Mouse (Mus musculus) left cerebral cortex, postnatal 10 days (tissue): ENCODE measurements around the gene Papss1. TPM values are rescaled to one million over a fixed set of nuclear protein-coding genes. Genes with fewer than 3 reads are reported as not detected.
A peak's percentile ranks its signal among the peaks of the same experiment; 100 is the strongest.

Experiments
- DNase-seq, 2 experiments: peaks; one replicate each; pipeline ENCODE4 v3.0.0; 2021 to 2022; ENCODE audit warnings: low spot score in 2 of 2, mixed read lengths in 1 of 2; ENCODE audit errors: extremely low spot score in 1 of 2
- intact Hi-C: fragments of 180-260 bp; cut with DNase I; formaldehyde crosslinking; loops from one replicate; pipeline ENCODE4 v1.15.1; 2025
- total RNA-seq, 2 experiments: library from RNA; stranded (reverse); gene quantifications; 2 replicates each; pipeline ENCODE4 v1.2.3; 2021

Gene Papss1
- total RNA-seq, 2 experiments from 2014 or later, result 78.2 to 80.4 TPM

- DNase-seq, result no peak
These were observed 59.5 kb downstream of the Papss1 start for GRCm38 (mm10) chr3:131624063-131624462.

GRCm38 (mm10) chr3:131627476-131627875 lies 62.9 kb downstream of the Papss1 start:
- DNase-seq, result no peak
- intact Hi-C loops, result no loop called here

More at GRCm38 (mm10) chr3:131624063-131624462, 59.5 kb downstream of the Papss1 start:
- intact Hi-C loops, result no loop called here

- DNase-seq, result no peak
- intact Hi-C loops, result no loop called here
These were observed 63.7 kb downstream of the Papss1 start for GRCm38 (mm10) chr3:131628265-131628664.

- DNase-seq, result no peak
- intact Hi-C loops, result no loop called here
These were observed 64.4 kb downstream of the Papss1 start for GRCm38 (mm10) chr3:131628931-131629330.

- DNase-seq, result no peak
- intact Hi-C loops, result no loop called here
These were observed 66.1 kb downstream of the Papss1 start for GRCm38 (mm10) chr3:131630407-131631317.

GRCm38 (mm10) chr3:131631318-131631870 lies 66.8 kb downstream of the Papss1 start:
- DNase-seq, result no peak
- intact Hi-C loops, result no loop called here

- no peak for DNase-seq
- intact Hi-C loops, result no loop called here
These were observed 69.5 kb downstream of the Papss1 start for GRCm38 (mm10) chr3:131634091-131634490.

- DNase-seq, result no peak
- intact Hi-C loops, result no loop called here
These were observed 71.6 kb downstream of the Papss1 start for GRCm38 (mm10) chr3:131636126-131636525.

GRCm38 (mm10) chr3:131637008-131637407 lies 72.4 kb downstream of the Papss1 start:
- DNase-seq, result no peak
- intact Hi-C loops, result no loop called here

- intact Hi-C loops, result no loop called here
These were observed 73.1 kb downstream of the Papss1 start for GRCm38 (mm10) chr3:131637664-131638063.

GRCm38 (mm10) chr3:131638216-131638615 lies 73.6 kb downstream of the Papss1 start:
- no peak for DNase-seq
- intact Hi-C loops, result no loop called here

More at GRCm38 (mm10) chr3:131637664-131638063, 73.1 kb downstream of the Papss1 start:
- no peak for DNase-seq

- intact Hi-C loops, result no loop called here
- peak in 1 of 2 experiments; percentile 54 for DNase-seq
These were observed 78.2 kb downstream of the Papss1 start for GRCm38 (mm10) chr3:131642681-131643292.

GRCm38 (mm10) chr3:131645203-131645602 lies 80.6 kb downstream of the Papss1 start:
- intact Hi-C loops, result no loop called here
- DNase-seq, result no peak

- no peak for DNase-seq
- intact Hi-C loops, result no loop called here
These were observed 89.8 kb downstream of the Papss1 start for GRCm38 (mm10) chr3:131654366-131654765.

- intact Hi-C loops, result no loop called here
- no peak for DNase-seq
These were observed 91.5 kb downstream of the Papss1 start for GRCm38 (mm10) chr3:131656032-131656431.

GRCm38 (mm10) chr3:131660126-131660525 lies 95.6 kb downstream of the Papss1 start:
- DNase-seq, result no peak
- intact Hi-C loops, result no loop called here

- intact Hi-C loops, result no loop called here
- DNase-seq, result no peak
These were observed 96.1 kb downstream of the Papss1 start for GRCm38 (mm10) chr3:131660629-131661028.

GRCm38 (mm10) chr3:131662589-131663148 lies 98.1 kb downstream of the Papss1 start:
- intact Hi-C loops, result no loop called here

GRCm38 (mm10) chr3:131669910-131670309 lies 105.3 kb downstream of the Papss1 start:
- intact Hi-C loops, result no loop called here
- DNase-seq, result no peak

More at GRCm38 (mm10) chr3:131662589-131663148, 98.1 kb downstream of the Papss1 start:
- DNase-seq, result no peak
